Mouse (Mus musculus) forebrain, embryonic 14.5 days (tissue): ENCODE data around the gene S100pbp. TPM values are rescaled to one million over a fixed set of nuclear protein-coding genes. Genes with fewer than 3 reads are reported as not detected.
A peak's percentile ranks its signal among the peaks of the same experiment; 100 is the strongest.

Experiments used
- ATAC-seq: fragments of 200-750 bp; cut with Nextera tagmentation; 2 replicates; pipeline ENCODE4 v1.8.0; 2017; ENCODE audit warnings: mild to moderate bottlenecking, moderate library complexity
- DNase-seq: peaks from one replicate; pipeline ENCODE4 v3.0.0-alpha.2; 2015; ENCODE audit warnings: low spot score
- H3K27ac ChIP-seq: fragments of 300-500 bp; sonication (generic); 2 replicates; pipeline ENCODE4 v1.5.1; 2014; ENCODE audit warnings: low read depth, mild to moderate bottlenecking, control low read depth, low read length, moderate library complexity
- H3K27me3 ChIP-seq: fragments of 300-500 bp; sonication (generic); replicated peaks from 2 replicates; pipeline ENCODE4 v1.6.1; 2014; ENCODE audit warnings: low read length, control low read depth, mixed read lengths; ENCODE audit not compliant: control insufficient read depth, insufficient read depth
- H3K36me3 ChIP-seq: fragments of 300-500 bp; sonication (generic); 2 replicates; pipeline ENCODE4 v1.6.1; 2014; ENCODE audit warnings: low read length, control low read depth; ENCODE audit not compliant: control insufficient read depth, insufficient read depth
- H3K4me1 ChIP-seq: fragments of 300-500 bp; sonication (generic); 2 replicates; pipeline ENCODE4 v1.6.1; 2014; ENCODE audit warnings: antibody characterized with exemption, low read length, control low read depth; ENCODE audit not compliant: control insufficient read depth, insufficient read depth
- H3K4me2 ChIP-seq: fragments of 300-500 bp; sonication (generic); 2 replicates; pipeline ENCODE4 v1.6.1; 2014; ENCODE audit warnings: mild to moderate bottlenecking, control low read depth, low read length
- H3K4me3 ChIP-seq: fragments of 300-500 bp; sonication (generic); 2 replicates; pipeline ENCODE4 v1.5.1; 2014; ENCODE audit warnings: low read depth, low read length, control low read depth
- H3K9ac ChIP-seq: fragments of 300-500 bp; sonication (generic); 2 replicates; pipeline ENCODE4 v1.6.1; 2014; ENCODE audit warnings: mild to moderate bottlenecking, low read length, control low read depth, moderate library complexity
- H3K9me3 ChIP-seq: fragments of 300-500 bp; sonication (generic); replicated peaks from 2 replicates; pipeline ENCODE4 v1.6.1; 2016; ENCODE audit warnings: low read length, control low read depth, mixed read lengths; ENCODE audit not compliant: control insufficient read depth
- WGBS: fragments of 180-500 bp; shearing (Covaris S2); extraction: QIAGEN DNeasy Blood & Tissue Kit; methylation state at CpG from one replicate; pipeline ENCODE4 v1.1.7; 2014; 5-methylcytosine and 5-hydroxymethylcytosine counted together
- polyA plus RNA-seq: library from polyadenylated mRNA; unstranded; fragments of >200 nt; fragmentation: Nextera tagmentation; extraction: Ambion mirVana; gene quantifications from 2 replicates; pipeline ENCODE4 v1.2.1, GENCODE M21; 2014

Gene S100pbp
- 9.7 and 11.8 TPM in 2 replicates for polyA plus RNA-seq

DNA sequence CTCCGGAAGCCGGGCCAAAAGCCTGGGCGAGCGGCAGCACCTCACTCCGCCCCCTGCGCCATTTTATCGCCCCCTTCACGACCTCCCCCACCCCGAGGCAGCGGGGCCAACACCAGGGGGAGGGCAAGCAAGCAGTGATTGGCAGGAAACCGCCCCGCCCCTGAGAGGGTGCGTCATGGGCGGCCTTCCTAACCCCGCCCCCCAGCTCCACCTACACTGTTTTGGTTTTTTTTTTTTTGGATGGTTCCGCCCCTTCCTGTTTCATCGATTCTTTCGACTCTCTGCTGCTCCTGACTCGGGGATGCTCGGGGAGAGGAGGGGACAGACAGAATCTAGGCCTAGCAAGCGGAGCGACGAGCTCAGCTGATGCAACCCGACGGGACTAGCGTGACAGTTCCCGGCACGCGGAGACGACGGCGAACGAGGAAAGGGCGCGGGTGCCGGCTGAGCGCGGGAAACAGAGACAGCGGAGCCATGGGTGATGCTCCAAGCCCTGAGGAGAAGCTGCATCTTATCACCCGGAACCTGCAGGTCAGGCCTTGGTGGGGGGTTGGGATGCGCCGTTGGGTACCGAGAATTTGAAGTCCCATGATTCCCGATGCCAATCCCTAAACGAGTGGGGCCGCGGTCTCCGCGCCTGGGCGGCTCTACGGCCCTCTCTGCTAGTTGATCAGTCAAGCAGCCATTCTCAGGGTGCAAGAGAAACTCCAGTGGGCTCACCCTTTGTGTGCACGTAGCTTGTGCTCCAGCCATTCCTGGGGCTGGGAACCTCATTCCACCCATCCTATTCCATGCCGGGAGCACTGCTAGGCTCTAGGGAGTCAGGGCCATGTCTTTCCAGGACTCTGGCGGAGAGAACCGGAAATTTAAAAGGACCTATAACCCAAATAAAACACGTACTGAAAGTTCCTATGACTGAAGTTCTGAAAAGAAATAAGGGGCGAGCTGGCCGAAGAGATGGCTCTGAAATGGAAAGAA is at the start of gene S100pbp, which contains the start of gene Yars:
TSS of gene S100pbp (minus strand) at position 186 of the 978 bp plus-strand sequence.
TSS of gene Yars (plus strand) at position 219 of the 978 bp plus-strand sequence.
- Histone ChIP-seq H3K4me3 (peak within 1 kb of the TSS; percentile 77), H3K27ac (peak within 1 kb of the TSS; percentile 89), H3K4me1 (peaks cover 12% of the 10 kb centered on the region), H3K27me3 (no peaks in the 10 kb centered on the region), H3K4me2 (peak within 1 kb of the TSS; percentile 82), H3K9me3 (no peaks in the 10 kb centered on the region), H3K9ac (peak within 1 kb of the TSS; percentile 88), H3K36me3 (peaks cover 15% of the 10 kb centered on the region)
- WGBS: under 1% methylated on average over 56 of the region's 58 CpGs
- peak; percentile 88 for ATAC-seq
- DNase-seq: peak; percentile 99

DNA sequence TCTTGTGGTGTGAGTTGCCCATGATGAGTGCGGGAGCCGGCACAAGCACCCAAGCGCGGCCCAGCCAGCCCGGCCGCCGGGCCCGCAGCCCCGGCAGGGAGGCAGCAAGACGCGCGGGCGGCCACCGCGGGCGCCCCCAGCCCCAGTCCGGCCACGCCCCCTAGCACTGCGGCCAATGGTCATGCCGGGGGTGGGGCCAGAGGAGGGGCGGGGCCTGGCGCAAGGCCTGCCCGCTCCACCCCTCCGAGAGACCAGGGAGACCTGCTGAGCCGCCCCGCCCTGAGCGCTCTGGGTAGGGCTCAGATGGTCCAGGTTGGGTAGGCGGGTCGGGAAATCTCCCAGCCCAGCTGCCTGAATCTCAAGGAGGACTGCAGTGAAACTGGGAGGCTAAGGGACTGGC is 49.5 kb upstream of the S100pbp start:
- Histone ChIP-seq H3K36me3 (no peaks in the 10 kb centered on the region), H3K9me3 (no peaks in the 10 kb centered on the region), H3K9ac (peak overlapping the region; percentile 70), H3K4me2 (peak overlapping the region; percentile 91), H3K27me3 (no peaks in the 10 kb centered on the region), H3K4me1 (peaks cover 12% of the 10 kb centered on the region), H3K27ac (no peak overlapping the region), H3K4me3 (peak overlapping the region; percentile 69)
- 0% methylated on average over 21 of the region's 29 CpGs for WGBS
- peak; percentile 86 for ATAC-seq
- DNase-seq: peak; percentile 83

DNA sequence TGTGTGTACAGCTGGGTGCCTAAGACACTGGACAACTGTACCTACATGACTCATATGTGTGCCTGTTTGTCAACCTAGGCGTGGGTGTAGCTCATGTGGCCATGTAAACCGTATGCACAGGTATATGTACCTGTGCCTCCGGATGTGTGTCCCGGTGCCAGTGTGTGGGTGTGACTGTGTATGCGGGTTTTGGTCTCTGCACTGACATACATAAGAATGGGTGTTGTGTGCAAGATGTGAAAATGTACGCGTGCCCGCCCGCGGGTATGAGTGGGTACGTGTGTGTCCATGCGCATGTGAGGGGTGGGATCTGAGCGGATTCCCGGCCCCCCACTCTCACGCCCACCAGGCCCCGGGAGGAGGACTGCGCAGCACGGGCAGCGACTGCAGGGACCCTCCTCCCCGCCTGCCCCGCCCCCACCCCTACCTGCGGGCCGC is 49.1 kb upstream of the S100pbp start:
- no peaks in the 10 kb centered on the region for H3K27me3 ChIP-seq
- H3K4me3 ChIP-seq: peak overlapping the region; percentile 69
- DNase-seq: no peak
- no peaks in the 10 kb centered on the region for H3K36me3 ChIP-seq
- no peak overlapping the region for H3K27ac ChIP-seq
- peak overlapping the region; percentile 70 for H3K9ac ChIP-seq
- under 1% methylated on average over 23 of the region's 23 CpGs for WGBS
- peak; percentile 72 for ATAC-seq
- H3K4me2 ChIP-seq: peak overlapping the region; percentile 91
- H3K9me3 ChIP-seq: no peaks in the 10 kb centered on the region
- peaks cover 12% of the 10 kb centered on the region for H3K4me1 ChIP-seq

DNA sequence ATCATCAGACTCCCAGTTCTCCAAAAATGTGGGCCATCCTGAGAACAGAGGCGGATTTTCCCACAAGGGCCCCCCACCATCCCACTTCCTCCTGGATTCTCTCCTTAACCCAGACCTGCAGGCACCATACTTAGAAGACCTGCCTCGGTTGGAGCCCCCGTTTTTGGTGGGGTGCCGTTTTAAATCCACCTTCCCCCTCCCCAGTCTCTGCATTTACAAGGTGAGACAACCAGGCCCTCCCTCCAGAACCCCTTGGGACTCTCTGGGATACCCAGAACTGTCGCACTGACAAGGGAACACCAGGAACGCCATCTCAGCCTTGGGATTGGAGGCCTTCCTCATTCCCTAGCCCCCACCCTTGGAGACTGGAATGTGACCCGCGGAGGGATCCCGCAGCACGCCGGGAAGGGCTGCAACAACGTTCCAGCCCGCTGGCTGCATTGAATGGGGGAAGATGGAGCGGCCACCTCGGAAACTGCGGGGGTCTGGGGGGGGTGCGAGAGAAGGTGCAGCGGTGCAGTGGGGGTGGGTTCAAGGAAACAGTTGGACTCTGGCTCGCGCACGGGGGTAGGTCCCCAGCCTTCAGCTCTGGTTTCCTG is 48.4 kb upstream of the S100pbp start:
- Histone ChIP-seq H3K9me3 (no peaks in the 10 kb centered on the region), H3K27ac (no peak overlapping the region), H3K27me3 (no peaks in the 10 kb centered on the region), H3K4me1 (peaks cover 12% of the 10 kb centered on the region), H3K4me2 (peak overlapping the region; percentile 91), H3K36me3 (no peaks in the 10 kb centered on the region), H3K9ac (peak overlapping the region; percentile 70), H3K4me3 (peak overlapping the region; percentile 69)
- ATAC-seq: no peak
- DNase-seq: peak; percentile 53
- 8% methylated on average over 19 of the region's 21 CpGs for WGBS

DNA sequence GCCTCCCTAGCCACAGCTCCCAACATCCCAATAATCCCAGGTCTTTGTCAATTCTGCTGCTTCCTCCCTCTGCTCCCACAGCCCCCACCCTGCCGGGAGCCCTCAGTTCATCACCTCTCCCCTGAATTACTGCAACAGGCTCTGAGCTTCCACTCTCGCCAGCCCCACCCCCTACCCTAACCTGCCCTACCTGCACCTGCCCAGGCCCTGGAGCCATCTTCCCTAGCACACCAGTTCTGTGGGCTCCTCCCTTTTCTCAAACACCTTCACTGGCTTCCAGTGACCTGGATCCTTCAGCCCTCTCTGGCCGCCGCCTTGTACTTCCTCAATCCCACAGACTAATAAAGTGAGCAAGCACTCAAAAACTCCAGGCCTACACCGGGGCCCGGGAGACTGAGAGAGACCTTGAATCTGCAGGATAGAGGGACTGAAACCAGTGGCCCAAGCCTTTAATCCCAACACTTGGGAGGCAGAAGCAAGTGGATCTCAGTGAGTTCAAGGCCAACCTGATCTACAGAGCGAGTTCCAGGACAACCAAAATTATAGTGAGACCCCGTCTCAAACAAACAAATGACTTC is 46.8 kb upstream of the S100pbp start:
- Histone ChIP-seq H3K27me3 (no peaks in the 10 kb centered on the region), H3K27ac (no peak overlapping the region), H3K9me3 (no peaks in the 10 kb centered on the region), H3K4me3 (no peak overlapping the region), H3K4me1 (peaks cover 12% of the 10 kb centered on the region), H3K4me2 (no peak overlapping the region), H3K36me3 (no peaks in the 10 kb centered on the region), H3K9ac (no peak overlapping the region)
- 79% methylated on average over 8 of the region's 8 CpGs for whole genome bisulfite sequencing
- DNase-seq (no peak), ATAC-seq (no peak)

DNA sequence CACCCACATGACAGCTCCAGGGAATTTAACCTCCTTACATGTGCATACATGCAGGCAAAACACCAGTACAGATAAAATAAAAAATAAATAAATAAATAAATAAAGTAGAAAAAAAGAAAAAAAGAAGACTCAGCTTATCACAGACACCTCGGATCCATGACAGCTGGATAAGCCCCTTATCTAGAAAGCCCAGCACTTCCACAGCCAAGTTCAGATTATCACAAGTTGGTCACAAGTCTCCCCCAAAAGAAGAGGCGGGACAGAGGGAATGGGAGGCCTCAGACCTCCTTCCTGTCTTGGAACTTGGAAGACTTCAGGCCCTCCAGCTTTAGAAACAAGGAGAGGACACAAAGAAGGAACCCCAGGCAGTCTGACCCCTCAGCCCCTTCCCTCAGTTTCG is 45.6 kb upstream of the S100pbp start:
- 78% methylated on average over 3 of the region's 3 CpGs for WGBS
- ATAC-seq (no peak), DNase-seq (no peak)
- no peaks in the 10 kb centered on the region for H3K9me3 ChIP-seq
- H3K4me2 ChIP-seq: no peak overlapping the region
- H3K36me3 ChIP-seq: no peaks in the 10 kb centered on the region
- no peaks in the 10 kb centered on the region for H3K27me3 ChIP-seq
- H3K4me3 ChIP-seq: no peak overlapping the region
- H3K9ac ChIP-seq: no peak overlapping the region
- H3K27ac ChIP-seq: no peak overlapping the region
- peaks cover 12% of the 10 kb centered on the region for H3K4me1 ChIP-seq

DNA sequence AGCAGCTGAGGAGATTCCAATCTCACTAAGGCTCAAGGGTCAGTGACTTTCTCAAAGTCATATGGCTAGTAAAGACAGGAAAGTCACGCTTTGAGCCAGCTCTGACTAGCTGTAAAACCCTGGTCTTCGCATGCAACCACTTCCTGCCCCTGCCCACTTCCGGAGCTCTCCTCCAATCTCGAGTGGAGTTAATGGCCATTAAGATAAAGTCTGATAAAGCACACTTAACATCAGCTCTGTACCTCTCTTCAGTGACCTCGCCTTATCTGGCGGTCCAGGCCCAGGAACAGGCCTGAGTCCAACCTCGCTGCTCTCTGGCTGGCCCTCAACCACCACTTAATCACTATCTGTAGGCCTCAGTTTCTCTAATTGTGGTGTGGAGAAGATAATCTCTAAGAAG is 45.0 kb upstream of the S100pbp start:
- DNase-seq: no peak
- Histone ChIP-seq H3K9ac (no peak overlapping the region), H3K4me1 (peaks cover 12% of the 10 kb centered on the region), H3K27me3 (no peaks in the 10 kb centered on the region), H3K27ac (no peak overlapping the region), H3K4me2 (no peak overlapping the region), H3K36me3 (no peaks in the 10 kb centered on the region), H3K9me3 (no peaks in the 10 kb centered on the region), H3K4me3 (no peak overlapping the region)
- ATAC-seq: no peak
- WGBS: 89% methylated on average over 7 of the region's 7 CpGs

DNA sequence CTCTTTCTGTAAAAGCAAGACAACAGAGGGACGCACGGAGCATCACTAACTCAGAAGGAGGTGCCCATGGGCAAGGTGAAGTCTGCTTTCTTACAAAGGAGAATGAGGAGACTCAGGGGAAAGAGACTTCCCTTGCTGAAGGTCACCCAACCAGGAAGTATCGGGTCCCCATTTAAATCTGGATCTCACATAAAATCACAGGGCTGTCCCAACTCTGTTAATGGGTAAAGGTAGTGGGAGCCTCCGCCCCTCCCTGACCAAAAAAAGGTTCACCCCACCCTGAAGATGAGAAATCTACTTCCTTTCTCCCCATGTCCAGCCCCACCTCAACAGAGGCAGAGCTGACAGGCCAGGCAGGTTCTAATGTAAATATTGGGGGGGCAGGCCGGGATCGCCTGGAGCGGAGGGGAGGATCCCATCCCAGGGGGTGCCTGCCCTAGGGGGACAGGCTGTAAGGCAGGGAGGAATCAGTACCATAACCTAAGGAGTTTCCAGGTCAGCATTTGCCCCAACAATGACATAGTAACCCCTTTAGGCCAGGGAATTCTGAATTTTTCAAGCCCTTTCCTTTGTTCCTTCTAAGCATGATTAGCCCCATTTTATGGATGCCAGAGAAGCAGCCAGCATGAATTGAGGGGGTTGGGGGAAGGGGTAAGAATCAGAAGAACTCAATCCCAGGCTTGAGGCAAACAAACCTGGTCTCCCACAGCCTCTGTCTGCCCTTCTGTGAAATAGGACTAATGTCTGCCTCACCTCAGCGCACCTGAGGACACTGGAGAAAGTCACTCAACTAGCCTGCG is 43.2 kb upstream of the S100pbp start:
- no peak for ATAC-seq
- H3K4me2 ChIP-seq: no peak overlapping the region
- H3K27me3 ChIP-seq: no peaks in the 10 kb centered on the region
- no peak overlapping the region for H3K27ac ChIP-seq
- peaks cover 4% of the 10 kb centered on the region; the same call in 1 of the 2 replicates for H3K4me1 ChIP-seq
- no peaks in the 10 kb centered on the region for H3K9me3 ChIP-seq
- no peak overlapping the region for H3K4me3 ChIP-seq
- 81% methylated on average over 9 of the region's 9 CpGs for WGBS
- H3K36me3 ChIP-seq: no peaks in the 10 kb centered on the region
- no peak overlapping the region for H3K9ac ChIP-seq
- no peak for DNase-seq
